Mouse (Mus musculus) testis, adult 2 months (tissue): ENCODE results near the gene Rab11fip3.

Source experiments
- CTCF ChIP-seq: fragments of 200-500 bp; IDR thresholded peaks from 2 replicates; pipeline ENCODE4 v1.5.1; 2012; ENCODE audit warnings: low read depth, mild to moderate bottlenecking, inconsistent platforms, low read length, moderate library complexity; ENCODE audit not compliant: control insufficient read depth, insufficient read depth, insufficient replicate concordance
- POLR2A ChIP-seq: fragments of 200-500 bp; IDR thresholded peaks from 2 replicates; pipeline ENCODE4 v1.6.1; 2012; ENCODE audit warnings: low read depth, mild to moderate bottlenecking, inconsistent platforms, low read length, moderate library complexity; ENCODE audit not compliant: control insufficient read depth

- TF ChIP-seq POLR2A (no peak), CTCF (no peak)
These were observed 17.3 kb downstream of the Rab11fip3 start for GRCm38 (mm10) chr17:26052074-26052473.
